Mouse (Mus musculus): ENCODE measurements around the gene Nlrc4.

DNA sequence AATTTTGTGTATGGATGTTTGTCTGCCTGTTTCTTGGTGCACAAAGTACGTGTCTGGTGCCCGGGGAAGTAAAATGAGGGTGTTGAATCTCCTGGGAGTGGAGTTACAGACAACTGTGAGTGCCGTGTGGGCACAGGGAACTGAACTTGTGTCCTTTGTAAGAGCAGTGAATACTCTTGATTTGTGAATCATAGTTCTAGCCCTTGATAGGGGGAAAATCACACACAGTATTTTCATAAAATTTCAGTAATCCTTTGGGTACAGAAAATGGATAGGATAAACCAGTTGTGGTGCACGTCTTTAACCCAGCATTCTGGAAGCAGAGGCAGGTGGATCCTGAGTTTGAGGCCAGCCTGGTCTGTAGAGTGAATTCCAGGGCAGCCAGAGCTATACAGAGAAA lies 62.2 kb downstream of the Nlrc4 start:
- TF ChIP-seq CTCF (IDR thresholded peaks at IDR 0.05; ENCODE audit: extremely low read depth, insufficient read depth, insufficient read length, insufficient replicate concordance) (no peak), POLR2A (IDR thresholded peaks at IDR 0.05; ENCODE audit: low read depth, low read length) (no peak)
